Mouse (Mus musculus) ES-E14 (cell line): ENCODE data around the gene Atxn2l.

Experiments
- MAFK ChIP-seq: IDR thresholded peaks from 2 replicates; pipeline ENCODE4 v1.6.1; 2014; ENCODE audit warnings: mild to moderate bottlenecking, low read depth, low read length, inconsistent platforms; ENCODE audit not compliant: insufficient read depth
- ZNF384 ChIP-seq: IDR thresholded peaks from 2 replicates; pipeline ENCODE4 v1.6.1; 2012; ENCODE audit warnings: low read depth, low read length, inconsistent platforms

DNA sequence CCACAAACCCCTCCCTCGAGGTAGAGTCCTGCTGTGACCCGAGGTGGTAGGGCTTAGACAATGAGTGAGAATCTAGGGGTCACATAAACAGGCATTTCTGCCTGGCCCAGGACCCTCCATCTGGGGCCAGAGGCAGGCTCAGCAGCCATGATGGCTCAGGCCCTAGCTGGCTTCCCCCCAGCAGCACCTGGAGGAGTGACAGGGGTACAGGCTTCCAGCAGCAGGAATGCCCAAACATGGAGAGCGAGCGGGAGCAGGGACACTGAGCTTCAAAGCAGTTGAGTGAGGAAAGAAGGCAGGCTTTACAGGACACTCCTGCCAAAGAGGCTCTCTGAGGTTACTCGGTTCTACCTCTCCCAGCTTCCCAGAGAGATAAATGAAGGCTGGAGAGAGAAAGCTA, 38.4 kb downstream of the Atxn2l start:
- TF ChIP-seq ZNF384, result no peak
- no peak for TF ChIP-seq MAFK
